Mouse (Mus musculus): ENCODE measurements around the gene Vmn1r191. TPM values are rescaled to one million over a fixed set of nuclear protein-coding genes. Genes with fewer than 3 reads are reported as not detected.
"Not testable (repeated sequence)": the region's sequence is repeated elsewhere in the genome, so short reads cannot be mapped to it uniquely, and the experiment has no call there.

Gene Vmn1r191
- polyA plus RNA-seq (2015; fragmentation: Nextera tagmentation; extraction: Ambion mirVana) = not detected in 2 replicates

- WGBS = 58% methylated on average over 1 of the region's 1 CpGs
- Histone ChIP-seq H3K9me3 (replicated peaks) (no peaks in the 10 kb centered on the region), H3K4me1 (no peaks in the 10 kb centered on the region), H3K4me3 (replicated peaks) (no peak within 1 kb of the TSS), H3K27me3 (no peaks in the 10 kb centered on the region), H3K4me2 (replicated peaks) (no peak within 1 kb of the TSS), H3K36me3 (no peaks in the 10 kb centered on the region), H3K9ac (no peak within 1 kb of the TSS), H3K27ac (replicated peaks) (no peak within 1 kb of the TSS)
- ATAC-seq (ENCODE audit: insufficient number of reproducible peaks, low FRiP score, low TSS enrichment, low read depth) = no peak
Measured at GRCm38 (mm10) chr13:22183869-22184268, at the start of gene Vmn1r191. TSS of gene Vmn1r191 (minus strand) at chr13:22183969.

- 72% methylated on average over 1 of the region's 1 CpGs for WGBS
- not testable (repeated sequence) for H3K9me3 ChIP-seq (replicated peaks); H3K4me3 ChIP-seq (replicated peaks); H3K27me3 ChIP-seq; H3K27ac ChIP-seq (replicated peaks); H3K9ac ChIP-seq; ATAC-seq (ENCODE audit: insufficient number of reproducible peaks, low FRiP score, low TSS enrichment, low read depth); H3K36me3 ChIP-seq; H3K4me2 ChIP-seq (replicated peaks); H3K4me1 ChIP-seq
Measured at GRCm38 (mm10) chr13:22223060-22223459, 39.3 kb upstream of the Vmn1r191 start, which contains the start of gene Vmn1r193. TSS of gene Vmn1r193 (minus strand) at chr13:22223160.

- not testable (repeated sequence) for H3K4me3 ChIP-seq (replicated peaks); H3K9me3 ChIP-seq (replicated peaks); ATAC-seq (ENCODE audit: insufficient number of reproducible peaks, low FRiP score, low TSS enrichment, low read depth); H3K9ac ChIP-seq; H3K4me1 ChIP-seq; H3K36me3 ChIP-seq; H3K27me3 ChIP-seq; H3K27ac ChIP-seq (replicated peaks); H3K4me2 ChIP-seq (replicated peaks)
- 82% methylated on average over 3 of the region's 3 CpGs for WGBS
Measured at GRCm38 (mm10) chr13:22192756-22193155, 9.0 kb upstream of the Vmn1r191 start.

- Histone ChIP-seq H3K4me2 (replicated peaks) (no peak within 1 kb of the TSS), H3K4me1 (no peaks in the 10 kb centered on the region), H3K27me3 (no peaks in the 10 kb centered on the region), H3K9me3 (replicated peaks) (no peaks in the 10 kb centered on the region), H3K9ac (no peak within 1 kb of the TSS), H3K27ac (replicated peaks) (no peak within 1 kb of the TSS), H3K4me3 (replicated peaks) (no peak within 1 kb of the TSS), H3K36me3 (no peaks in the 10 kb centered on the region)
- ATAC-seq (ENCODE audit: insufficient number of reproducible peaks, low FRiP score, low TSS enrichment, low read depth) = no peak
Measured at GRCm38 (mm10) chr13:22191041-22191440, 7.3 kb upstream of the Vmn1r191 start, which contains the start of gene Vmn1r192. TSS of gene Vmn1r192 (minus strand) at chr13:22191141.

- no peak for ATAC-seq (ENCODE audit: insufficient number of reproducible peaks, low FRiP score, low TSS enrichment, low read depth)
- Histone ChIP-seq H3K27me3 (no peaks in the 10 kb centered on the region), H3K36me3 (no peaks in the 10 kb centered on the region), H3K9me3 (replicated peaks) (no peaks in the 10 kb centered on the region), H3K9ac (no peak overlapping the region), H3K27ac (replicated peaks) (no peak overlapping the region), H3K4me2 (replicated peaks) (no peak overlapping the region), H3K4me1 (no peaks in the 10 kb centered on the region), H3K4me3 (replicated peaks) (no peak overlapping the region)
- 70% methylated on average over 2 of the region's 2 CpGs for WGBS
Measured at GRCm38 (mm10) chr13:22190385-22190784, 6.6 kb upstream of the Vmn1r191 start.

GRCm38 (mm10) chr13:22189313-22189712 is 5.5 kb upstream of the Vmn1r191 start:
- Histone ChIP-seq H3K27me3 (no peaks in the 10 kb centered on the region), H3K27ac (replicated peaks) (no peak overlapping the region), H3K9me3 (replicated peaks) (no peaks in the 10 kb centered on the region), H3K9ac (no peak overlapping the region), H3K4me1 (no peaks in the 10 kb centered on the region), H3K36me3 (no peaks in the 10 kb centered on the region), H3K4me2 (replicated peaks) (no peak overlapping the region), H3K4me3 (replicated peaks) (no peak overlapping the region)
- WGBS = 85% methylated on average over 2 of the region's 2 CpGs
- ATAC-seq (ENCODE audit: insufficient number of reproducible peaks, low FRiP score, low TSS enrichment, low read depth) = no peak

GRCm38 (mm10) chr13:22168416-22168815 is 15.4 kb downstream of the Vmn1r191 start:
- no peaks in the 10 kb centered on the region for H3K4me1 ChIP-seq
- no peak overlapping the region for H3K9ac ChIP-seq
- H3K9me3 ChIP-seq (replicated peaks) = peaks cover 6% of the 10 kb centered on the region; the same call in 1 of the 2 replicates
- no peak overlapping the region for H3K4me3 ChIP-seq (replicated peaks)
- WGBS = 89% methylated on average over 15 of the region's 15 CpGs
- no peak for ATAC-seq (ENCODE audit: insufficient number of reproducible peaks, low FRiP score, low TSS enrichment, low read depth)
- no peak overlapping the region for H3K27ac ChIP-seq (replicated peaks)
- H3K36me3 ChIP-seq = no peaks in the 10 kb centered on the region
- no peak overlapping the region for H3K4me2 ChIP-seq (replicated peaks)
- H3K27me3 ChIP-seq = no peaks in the 10 kb centered on the region

- H3K9ac ChIP-seq; H3K4me1 ChIP-seq; H3K27me3 ChIP-seq; H3K4me3 ChIP-seq (replicated peaks); H3K4me2 ChIP-seq (replicated peaks); ATAC-seq (ENCODE audit: insufficient number of reproducible peaks, low FRiP score, low TSS enrichment, low read depth); H3K36me3 ChIP-seq; H3K27ac ChIP-seq (replicated peaks); H3K9me3 ChIP-seq (replicated peaks): not testable (repeated sequence)
- WGBS = 65% methylated on average over 5 of the region's 5 CpGs
Measured at GRCm38 (mm10) chr13:22136495-22137293, 47.1 kb downstream of the Vmn1r191 start.

Small RNA genes lying within 50 kb of the gene (microRNA-seq; reads per million reads assigned to microRNA genes)
- gene Gm23282 (ENCODE audit: borderline number of aligned reads) (not detected), gene Gm25084 (ENCODE audit: borderline number of aligned reads) (not detected)

Other genes starting within 250 kb of the Vmn1r191 start
- gene Zfp184, start 238.9 kb downstream of the Vmn1r191 start, polyA plus RNA-seq (2015; fragmentation: Nextera tagmentation; extraction: Ambion mirVana) = 7.7 and 9.0 TPM in 2 replicates
- gene Pom121l2, start 202.8 kb downstream of the Vmn1r191 start, polyA plus RNA-seq (2015; fragmentation: Nextera tagmentation; extraction: Ambion mirVana) = 0.29 TPM in 2 replicates
- gene Prss16, start 174.2 kb downstream of the Vmn1r191 start, polyA plus RNA-seq (2015; fragmentation: Nextera tagmentation; extraction: Ambion mirVana) = 1.2 and 1.8 TPM in 2 replicates
- gene Hist1h2ah, start 148.4 kb downstream of the Vmn1r191 start, polyA plus RNA-seq (2015; fragmentation: Nextera tagmentation; extraction: Ambion mirVana) = 2.8 and 17.2 TPM in 2 replicates
- gene Hist1h2bk, start 148.1 kb downstream of the Vmn1r191 start, polyA plus RNA-seq (2015; fragmentation: Nextera tagmentation; extraction: Ambion mirVana) = 3.1 and 4.0 TPM in 2 replicates
- 17.5 and 20.6 TPM in 2 replicates for gene Hist1h4i, start 142.6 kb downstream of the Vmn1r191 start, polyA plus RNA-seq (2015; fragmentation: Nextera tagmentation; extraction: Ambion mirVana)
- gene Hist1h2ag, start 141.0 kb downstream of the Vmn1r191 start, polyA plus RNA-seq (2015; fragmentation: Nextera tagmentation; extraction: Ambion mirVana) = 33.6 and 33.8 TPM in 2 replicates
- gene Hist1h2bj, start 140.8 kb downstream of the Vmn1r191 start, polyA plus RNA-seq (2015; fragmentation: Nextera tagmentation; extraction: Ambion mirVana) = 5.7 and 6.9 TPM in 2 replicates
- not detected in 2 replicates for gene Vmn1r188, start 99.5 kb downstream of the Vmn1r191 start, polyA plus RNA-seq (2015; fragmentation: Nextera tagmentation; extraction: Ambion mirVana)
- not detected in 2 replicates for gene Vmn1r189, start 78.1 kb downstream of the Vmn1r191 start, polyA plus RNA-seq (2015; fragmentation: Nextera tagmentation; extraction: Ambion mirVana)
- gene Vmn1r192, start 7.2 kb upstream of the Vmn1r191 start, polyA plus RNA-seq (2015; fragmentation: Nextera tagmentation; extraction: Ambion mirVana) = not detected in 2 replicates
- not detected in 2 replicates for gene Vmn1r193, start 39.2 kb upstream of the Vmn1r191 start, polyA plus RNA-seq (2015; fragmentation: Nextera tagmentation; extraction: Ambion mirVana)
- gene Vmn1r194, start 60.2 kb upstream of the Vmn1r191 start, polyA plus RNA-seq (2015; fragmentation: Nextera tagmentation; extraction: Ambion mirVana) = not detected in 2 replicates
- gene Vmn1r195, start 86.6 kb upstream of the Vmn1r191 start, polyA plus RNA-seq (2015; fragmentation: Nextera tagmentation; extraction: Ambion mirVana) = not detected in 2 replicates
- 0.07 TPM in 2 replicates for gene Vmn1r196, start 106.0 kb upstream of the Vmn1r191 start, polyA plus RNA-seq (2015; fragmentation: Nextera tagmentation; extraction: Ambion mirVana)
- gene Vmn1r197, start 140.6 kb upstream of the Vmn1r191 start, polyA plus RNA-seq (2015; fragmentation: Nextera tagmentation; extraction: Ambion mirVana) = not detected in 2 replicates
- gene Vmn1r198, start 166.4 kb upstream of the Vmn1r191 start, polyA plus RNA-seq (2015; fragmentation: Nextera tagmentation; extraction: Ambion mirVana) = not detected in 2 replicates
- gene Vmn1r199, start 195.8 kb upstream of the Vmn1r191 start, polyA plus RNA-seq (2015; fragmentation: Nextera tagmentation; extraction: Ambion mirVana) = 0.14 TPM in 1 of 2 replicates, not detected in the other
- not detected in 2 replicates for gene Vmn1r200, start 206.4 kb upstream of the Vmn1r191 start, polyA plus RNA-seq (2015; fragmentation: Nextera tagmentation; extraction: Ambion mirVana)